Mouse (Mus musculus) heart, postnatal 4 days (tissue): ENCODE data around the gene E2f4. TPM values are rescaled to one million over a fixed set of nuclear protein-coding genes. Genes with fewer than 3 reads are reported as not detected.
"Not testable (repeated sequence)": the region's sequence is repeated elsewhere in the genome, so short reads cannot be mapped to it uniquely, and the experiment has no call there.

Source experiments
- DNase-seq: peaks from one replicate; pipeline ENCODE4 v3.0.0; 2021
- total RNA-seq, 2 experiments: library from RNA; stranded (reverse); gene quantifications; 2 replicates each; pipeline ENCODE4 v1.2.3; 2021

Gene E2f4
- total RNA-seq, 2 experiments from 2014 or later: 29.5 to 32.4 TPM

GRCm38 (mm10) chr8:105269461-105269947 is 28.0 kb upstream of the E2f4 start, which contains the start of gene Hsf4:
Gene Hsf4, plus strand, starts transcription at chr8:105269801.
- peak; percentile 72 for DNase-seq

- no peak for DNase-seq
Measured at GRCm38 (mm10) chr8:105270101-105270915, 27.2 kb upstream of the E2f4 start.

GRCm38 (mm10) chr8:105270916-105271186 is 26.6 kb upstream of the E2f4 start:
- no peak for DNase-seq

GRCm38 (mm10) chr8:105275387-105275786 is 22.1 kb upstream of the E2f4 start:
- DNase-seq: no peak

- DNase-seq: no peak
Measured at GRCm38 (mm10) chr8:105275840-105276239, 21.6 kb upstream of the E2f4 start, which contains the start of gene Nol3. Gene Nol3, plus strand, starts transcription at chr8:105276140.

- peak; percentile 72 for DNase-seq
Measured at GRCm38 (mm10) chr8:105276292-105277120, 21.0 kb upstream of the E2f4 start.

GRCm38 (mm10) chr8:105278911-105279334 is 18.5 kb upstream of the E2f4 start:
- peak; percentile 88 for DNase-seq

GRCm38 (mm10) chr8:105280567-105280966 is 16.9 kb upstream of the E2f4 start:
- no peak for DNase-seq

GRCm38 (mm10) chr8:105281821-105282220 is 15.6 kb upstream of the E2f4 start:
- DNase-seq: no peak

- DNase-seq: no peak
Measured at GRCm38 (mm10) chr8:105282239-105282638, 15.2 kb upstream of the E2f4 start.

GRCm38 (mm10) chr8:105283074-105283473 is 14.4 kb upstream of the E2f4 start:
- DNase-seq: peak; percentile 58

GRCm38 (mm10) chr8:105285514-105285913 is 11.9 kb upstream of the E2f4 start:
- no peak for DNase-seq

- DNase-seq: no peak
Measured at GRCm38 (mm10) chr8:105286907-105287306, 10.6 kb upstream of the E2f4 start.

- DNase-seq: no peak
Measured at GRCm38 (mm10) chr8:105288231-105288630, 9.2 kb upstream of the E2f4 start.

- peak; percentile 94 for DNase-seq
Measured at GRCm38 (mm10) chr8:105288958-105289732, 8.3 kb upstream of the E2f4 start.

GRCm38 (mm10) chr8:105289805-105290460 is 7.5 kb upstream of the E2f4 start, which contains the start of gene 4931428F04Rik:
Gene 4931428F04Rik, minus strand, starts transcription at chr8:105289864.
- peak; percentile 62 for DNase-seq

- DNase-seq: peak; percentile 97
Measured at GRCm38 (mm10) chr8:105290554-105291314, 6.7 kb upstream of the E2f4 start.

- not testable (repeated sequence) for DNase-seq
Measured at GRCm38 (mm10) chr8:105291364-105291763, 6.1 kb upstream of the E2f4 start.

GRCm38 (mm10) chr8:105291802-105292201 is 5.7 kb upstream of the E2f4 start:
- DNase-seq: not testable (repeated sequence)

GRCm38 (mm10) chr8:105292471-105292870 is 5.0 kb upstream of the E2f4 start:
- DNase-seq: no peak

GRCm38 (mm10) chr8:105293405-105293804 is 4.1 kb upstream of the E2f4 start:
- no peak for DNase-seq
